Mouse (Mus musculus): Measurements from ENCODE around the gene Dhrs13.

DNA sequence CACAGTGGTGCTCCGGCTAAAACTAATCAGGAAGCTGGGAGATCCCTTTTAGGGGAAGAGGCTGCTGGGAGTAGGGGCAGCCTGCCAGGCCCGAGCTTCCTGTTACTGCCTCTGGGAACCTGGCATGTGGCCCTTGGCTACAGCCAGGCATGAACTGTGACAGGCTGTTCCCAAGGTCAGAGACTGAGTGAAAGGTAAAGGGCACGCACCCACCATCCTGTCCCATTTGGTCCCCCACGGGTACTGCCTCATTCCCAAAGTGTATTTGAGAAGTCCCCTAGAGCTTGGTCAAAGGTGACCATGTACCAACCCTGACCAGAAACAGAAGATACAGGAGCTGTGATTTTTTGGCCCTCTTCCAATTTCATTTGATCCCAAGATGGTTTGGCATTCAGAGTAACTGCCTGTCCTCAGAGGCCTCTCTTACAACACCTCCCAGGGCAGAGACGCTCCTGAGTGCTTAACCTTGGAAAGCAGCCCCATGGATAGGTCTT, 12.7 kb downstream of the Dhrs13 start:
- TF ChIP-seq CTCF (conservative IDR thresholded peaks at IDR 0.05; ENCODE audit: insufficient read depth, insufficient read length, low read depth, low read length) = 0 out of 2 replicates have a peak, but pooled peaks have one; percentile 1
- no peak for TF ChIP-seq POLR2A (IDR thresholded peaks at IDR 0.05; ENCODE audit: low read depth, low read length)
